Mouse (Mus musculus) forebrain, postnatal 0 days (tissue): ENCODE data around the gene Depp1. TPM values are rescaled to one million over a fixed set of nuclear protein-coding genes. Genes with fewer than 3 reads are reported as not detected.

Experiments used
- ATAC-seq: fragments of 200-750 bp; cut with Nextera tagmentation; 2 replicates; pipeline ENCODE4 v1.8.0; 2017; ENCODE audit warnings: mild to moderate bottlenecking, moderate library complexity
- DNase-seq: peaks from one replicate; pipeline ENCODE4 v3.0.0-alpha.2; 2015
- H3K27ac ChIP-seq: fragments of 300-500 bp; sonication (generic); 2 replicates; pipeline ENCODE4 v1.5.1; 2014; ENCODE audit warnings: low read depth, mild to moderate bottlenecking, antibody characterized with exemption, low read length, moderate library complexity, mixed read lengths
- H3K27me3 ChIP-seq: fragments of 300-500 bp; sonication (generic); 2 replicates; pipeline ENCODE4 v1.6.1; 2014; ENCODE audit warnings: mild to moderate bottlenecking, low read length, mixed read lengths; ENCODE audit not compliant: insufficient read depth
- H3K36me3 ChIP-seq: fragments of 300-500 bp; sonication (generic); 2 replicates; pipeline ENCODE4 v1.6.1; 2014; ENCODE audit warnings: mild to moderate bottlenecking, moderate library complexity; ENCODE audit not compliant: insufficient read depth
- H3K4me1 ChIP-seq: fragments of 300-500 bp; sonication (generic); 2 replicates; pipeline ENCODE4 v1.6.1; 2014; ENCODE audit warnings: antibody characterized with exemption; ENCODE audit not compliant: insufficient read depth
- H3K4me2 ChIP-seq: fragments of 300-500 bp; sonication (generic); 2 replicates; pipeline ENCODE4 v1.6.1; 2014; ENCODE audit warnings: low read depth, mild to moderate bottlenecking, moderate library complexity
- H3K4me3 ChIP-seq: fragments of 300-500 bp; sonication (generic); 2 replicates; pipeline ENCODE4 v1.5.1; 2014; ENCODE audit warnings: low read depth, low read length, mixed read lengths
- H3K9ac ChIP-seq: fragments of 300-500 bp; sonication (generic); 2 replicates; pipeline ENCODE4 v1.6.1; 2014; ENCODE audit warnings: mild to moderate bottlenecking
- H3K9me3 ChIP-seq: fragments of 300-500 bp; sonication (generic); 2 replicates; pipeline ENCODE4 v1.6.1; 2016; ENCODE audit warnings: low read length
- CTCF ChIP-seq: sonication (generic); IDR thresholded peaks from 2 replicates; pipeline ENCODE4 v1.5.1; 2016; ENCODE audit warnings: antibody characterized with exemption, control low read depth, low read depth
- WGBS: fragments of 180-500 bp; shearing (Covaris S2); extraction: QIAGEN DNeasy Blood & Tissue Kit; methylation state at CpG from one replicate; pipeline ENCODE4 v1.1.7; 2014; 5-methylcytosine and 5-hydroxymethylcytosine counted together
- polyA plus RNA-seq: library from polyadenylated mRNA; unstranded; fragments of >200 nt; fragmentation: Nextera tagmentation; extraction: Ambion mirVana; gene quantifications from 2 replicates; pipeline ENCODE4 v1.2.1, GENCODE M21; 2015
- total RNA-seq: library from RNA; depleted of rRNA; stranded (reverse); fragments of >200 nt; gene quantifications from 2 replicates; pipeline ENCODE4 v1.2.3, GENCODE M21; 2014

The Depp1 gene
- total and polyA plus RNA-seq, 2 experiments from 2014 or later = 1.6 to 2.6 TPM

- WGBS = 80% methylated on average over 12 of the region's 12 CpGs
- Histone ChIP-seq H3K4me1 (no peaks in the 10 kb centered on the region), H3K9ac (no peak overlapping the region), H3K4me2 (no peak overlapping the region), H3K9me3 (no peaks in the 10 kb centered on the region), H3K4me3 (no peak overlapping the region), H3K27ac (no peak overlapping the region), H3K27me3 (no peaks in the 10 kb centered on the region), H3K36me3 (no peaks in the 10 kb centered on the region)
- no peak for DNase-seq
- no peak for ATAC-seq
- no peak for TF ChIP-seq CTCF
These were observed 2.6 kb upstream of the Depp1 start for GRCm38 (mm10) chr6:116647763-116648162.

GRCm38 (mm10) chr6:116649811-116650210 lies 598 bp upstream of the Depp1 start:
- ATAC-seq (no peak), DNase-seq (no peak)
- Histone ChIP-seq H3K4me2 (no peak overlapping the region), H3K4me1 (no peaks in the 10 kb centered on the region), H3K27ac (no peak overlapping the region), H3K9me3 (no peaks in the 10 kb centered on the region), H3K9ac (no peak overlapping the region), H3K27me3 (no peaks in the 10 kb centered on the region), H3K36me3 (no peaks in the 10 kb centered on the region), H3K4me3 (no peak overlapping the region)
- no peak for TF ChIP-seq CTCF
- WGBS = 93% methylated on average over 7 of the region's 7 CpGs

DNA sequence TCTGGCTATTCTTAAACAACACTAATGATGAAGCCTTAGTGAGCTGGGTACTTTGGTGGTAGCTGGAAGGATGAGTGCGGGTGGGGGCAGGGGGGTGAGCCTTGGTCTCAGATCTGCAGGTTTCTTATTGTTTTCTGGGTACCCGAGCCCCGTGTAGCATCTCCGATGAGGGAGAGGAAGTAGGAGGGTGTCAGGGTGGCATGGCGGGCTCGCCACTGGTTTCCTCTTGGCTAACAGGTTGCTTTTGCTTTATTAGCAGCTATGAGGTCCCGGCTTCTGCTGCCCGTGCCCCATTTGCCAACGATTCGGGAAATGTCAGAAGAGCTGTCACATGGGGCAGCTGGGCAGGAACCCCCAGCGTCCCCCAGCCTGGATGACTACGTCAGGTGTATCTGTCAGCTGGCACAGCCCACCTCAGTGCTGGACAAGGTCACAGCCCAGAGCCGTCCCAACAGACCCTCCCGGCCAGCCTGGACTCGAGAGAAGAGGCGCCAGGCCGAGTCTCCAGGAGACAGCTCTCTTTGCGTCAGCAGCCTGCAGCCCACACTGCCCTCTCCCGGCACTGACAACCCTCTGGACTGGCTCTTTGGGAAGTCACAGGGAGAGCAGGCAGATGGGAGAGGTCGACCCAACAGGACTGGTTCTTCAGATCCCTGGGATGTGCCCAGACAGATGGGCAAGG lies 1.2 kb downstream of the Depp1 start:
- no peaks in the 10 kb centered on the region for H3K27me3 ChIP-seq
- 0 out of 2 replicates have a peak, but pooled peaks have one; percentile 17 for TF ChIP-seq CTCF
- no peak overlapping the region for H3K4me3 ChIP-seq
- no peak overlapping the region for H3K9ac ChIP-seq
- H3K4me1 ChIP-seq = no peaks in the 10 kb centered on the region
- H3K36me3 ChIP-seq = no peaks in the 10 kb centered on the region
- DNase-seq (no peak), ATAC-seq (no peak)
- H3K9me3 ChIP-seq = no peaks in the 10 kb centered on the region
- H3K27ac ChIP-seq = no peak overlapping the region
- no peak overlapping the region for H3K4me2 ChIP-seq
- 85% methylated on average over 20 of the region's 20 CpGs for WGBS

DNA sequence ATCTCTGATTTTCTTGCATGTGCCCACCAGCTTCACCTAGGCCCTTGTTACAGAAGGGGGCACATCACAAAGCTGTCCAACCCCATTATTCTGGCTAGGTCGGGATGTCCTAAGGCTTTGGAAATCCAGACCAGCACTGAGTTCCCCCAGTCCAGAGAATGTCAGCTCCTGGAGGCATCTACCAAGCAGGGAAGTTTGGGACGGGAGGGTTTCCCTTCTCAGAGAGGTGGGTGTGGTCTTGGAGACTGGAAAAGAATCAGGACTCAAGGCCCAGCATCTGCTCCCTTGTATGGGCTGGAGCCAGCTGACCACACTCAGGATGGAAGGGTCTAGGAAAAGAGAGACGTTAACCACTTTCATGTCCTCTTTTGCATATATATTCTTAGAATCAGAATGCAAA lies 2.8 kb downstream of the Depp1 start:
- no peak for TF ChIP-seq CTCF
- Histone ChIP-seq H3K4me2 (no peak overlapping the region), H3K9ac (no peak overlapping the region), H3K4me1 (no peaks in the 10 kb centered on the region), H3K27ac (no peak overlapping the region), H3K4me3 (no peak overlapping the region), H3K9me3 (no peaks in the 10 kb centered on the region), H3K36me3 (no peaks in the 10 kb centered on the region), H3K27me3 (no peaks in the 10 kb centered on the region)
- WGBS = 64% methylated on average over 3 of the region's 3 CpGs
- ATAC-seq (no peak), DNase-seq (no peak)

GRCm38 (mm10) chr6:116653684-116654454 lies 3.5 kb downstream of the Depp1 start:
- peak; percentile 91 for TF ChIP-seq CTCF
- no peak overlapping the region for H3K9ac ChIP-seq
- H3K4me2 ChIP-seq = no peak overlapping the region
- no peaks in the 10 kb centered on the region for H3K4me1 ChIP-seq
- 59% methylated on average over 9 of the region's 9 CpGs for WGBS
- peak; percentile 90 for DNase-seq
- H3K27ac ChIP-seq = no peak overlapping the region
- ATAC-seq = peak; percentile 93
- H3K36me3 ChIP-seq = no peaks in the 10 kb centered on the region
- no peaks in the 10 kb centered on the region for H3K27me3 ChIP-seq
- H3K9me3 ChIP-seq = no peaks in the 10 kb centered on the region
- no peak overlapping the region for H3K4me3 ChIP-seq

- Histone ChIP-seq H3K4me3 (no peak overlapping the region), H3K9ac (no peak overlapping the region), H3K27me3 (no peaks in the 10 kb centered on the region), H3K9me3 (no peaks in the 10 kb centered on the region), H3K27ac (no peak overlapping the region), H3K4me2 (no peak overlapping the region), H3K4me1 (no peaks in the 10 kb centered on the region), H3K36me3 (no peaks in the 10 kb centered on the region)
- ATAC-seq = no peak
- no peak for DNase-seq
- WGBS = 90% methylated on average over 2 of the region's 2 CpGs
- TF ChIP-seq CTCF = no peak
These were observed 13.0 kb downstream of the Depp1 start for GRCm38 (mm10) chr6:116663364-116663763.

GRCm38 (mm10) chr6:116664031-116664430 lies 13.6 kb downstream of the Depp1 start:
- WGBS = 84% methylated on average over 6 of the region's 6 CpGs
- DNase-seq = no peak
- H3K27me3 ChIP-seq = no peaks in the 10 kb centered on the region
- H3K4me2 ChIP-seq = no peak overlapping the region
- no peak for TF ChIP-seq CTCF
- H3K4me1 ChIP-seq = no peaks in the 10 kb centered on the region
- ATAC-seq = no peak
- H3K9ac ChIP-seq = no peak overlapping the region
- no peak overlapping the region for H3K4me3 ChIP-seq
- no peaks in the 10 kb centered on the region for H3K9me3 ChIP-seq
- H3K36me3 ChIP-seq = no peaks in the 10 kb centered on the region
- no peak overlapping the region for H3K27ac ChIP-seq
